Mouse (Mus musculus): ENCODE measurements at regions not wholly inside any gene's neighbourhood (a gene's known extent, or its start where the extent isn't known, plus 50 kb on each side); places are given as distances from the start of the nearest gene placed in this dataset.

- DNase-seq (ENCODE audit: low spot score) (no peak), ATAC-seq (ENCODE audit: low FRiP score) (no peak)
- Histone ChIP-seq H3K27me3 (ENCODE audit: insufficient read depth, low read length) (no peaks in the 10 kb centered on the region), H3K4me2 (ENCODE audit: low read depth, low read length, poor library complexity, severe bottlenecking) (no peak overlapping the region), H3K36me3 (ENCODE audit: insufficient read depth, low read length) (no peaks in the 10 kb centered on the region), H3K27ac (ENCODE audit: low read depth, low read length) (no peak overlapping the region), H3K4me3 (ENCODE audit: low read depth, low read length) (no peak overlapping the region), H3K4me1 (ENCODE audit: insufficient read depth, low read length) (no peaks in the 10 kb centered on the region; the same call in 1 of the 2 replicates), H3K9me3 (ENCODE audit: low read length) (no peaks in the 10 kb centered on the region), H3K9ac (replicated peaks; ENCODE audit: low read length, poor library complexity, severe bottlenecking) (no peak overlapping the region)
- TF ChIP-seq CTCF (IDR thresholded peaks at IDR 0.05): no peak
- WGBS: 82% methylated on average over 2 of the region's 2 CpGs
Observed at GRCm38 (mm10) chr6:52478624-52479023, 161.6 kb downstream of the Hibadh start.

DNA sequence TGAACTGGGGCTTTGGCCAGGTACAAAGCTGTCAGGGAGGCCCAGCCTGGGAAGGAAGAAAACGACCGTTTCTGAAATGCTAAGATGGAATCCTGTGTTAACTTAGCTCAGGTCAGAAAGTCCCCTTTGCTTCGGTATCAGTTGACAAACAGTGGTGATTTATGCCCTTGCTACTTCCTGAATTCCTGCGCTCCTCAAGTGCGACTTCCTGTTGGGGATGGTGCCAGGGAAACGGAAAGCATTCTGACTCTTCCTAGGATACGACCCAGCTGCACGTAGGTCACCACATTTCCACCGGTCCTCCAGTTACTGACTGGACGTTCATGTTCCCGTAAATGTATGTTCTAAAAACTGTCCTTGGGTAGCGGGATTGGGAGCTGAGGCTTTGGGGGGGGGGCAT lies 161.0 kb downstream of the Hibadh start:
- Histone ChIP-seq H3K4me2 (ENCODE audit: low read depth, low read length, poor library complexity, severe bottlenecking) (no peak overlapping the region), H3K9ac (replicated peaks; ENCODE audit: low read length, poor library complexity, severe bottlenecking) (no peak overlapping the region), H3K27me3 (ENCODE audit: insufficient read depth, low read length) (no peaks in the 10 kb centered on the region), H3K36me3 (ENCODE audit: insufficient read depth, low read length) (no peaks in the 10 kb centered on the region), H3K27ac (ENCODE audit: low read depth, low read length) (no peak overlapping the region), H3K9me3 (ENCODE audit: low read length) (no peaks in the 10 kb centered on the region), H3K4me1 (ENCODE audit: insufficient read depth, low read length) (no peaks in the 10 kb centered on the region), H3K4me3 (ENCODE audit: low read depth, low read length) (no peak overlapping the region)
- no peak for TF ChIP-seq CTCF (IDR thresholded peaks at IDR 0.05)
- WGBS: 88% methylated on average over 12 of the region's 12 CpGs
- DNase-seq (ENCODE audit: low spot score) (no peak), ATAC-seq (ENCODE audit: low FRiP score) (no peak)

DNA sequence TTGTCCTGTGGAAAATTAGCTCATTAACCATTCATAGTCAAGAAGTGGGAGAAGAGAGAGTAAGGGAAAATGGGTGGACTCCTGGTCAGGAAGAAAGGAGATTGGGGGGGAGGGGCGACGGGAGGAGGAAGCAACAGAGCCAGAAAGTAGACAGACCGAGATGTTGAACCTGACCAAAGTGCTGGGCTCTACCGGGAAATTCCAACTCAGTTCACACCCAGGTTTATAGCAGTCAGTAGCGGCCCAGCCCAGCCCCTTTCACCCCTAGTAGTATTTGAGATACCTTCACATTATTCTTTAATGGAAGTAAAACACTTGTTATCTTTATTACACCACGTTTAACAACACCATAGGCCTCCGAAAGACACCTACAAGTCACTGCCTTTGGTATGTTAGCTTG lies 158.2 kb downstream of the Hibadh start:
- Histone ChIP-seq H3K36me3 (ENCODE audit: insufficient read depth, low read length) (no peaks in the 10 kb centered on the region), H3K4me1 (ENCODE audit: insufficient read depth, low read length) (no peaks in the 10 kb centered on the region), H3K9ac (replicated peaks; ENCODE audit: low read length, poor library complexity, severe bottlenecking) (no peak overlapping the region), H3K4me3 (ENCODE audit: low read depth, low read length) (no peak overlapping the region), H3K9me3 (ENCODE audit: low read length) (no peaks in the 10 kb centered on the region), H3K4me2 (ENCODE audit: low read depth, low read length, poor library complexity, severe bottlenecking) (no peak overlapping the region), H3K27ac (ENCODE audit: low read depth, low read length) (no peak overlapping the region), H3K27me3 (ENCODE audit: insufficient read depth, low read length) (no peaks in the 10 kb centered on the region)
- no peak for TF ChIP-seq CTCF (IDR thresholded peaks at IDR 0.05)
- no peak for DNase-seq (ENCODE audit: low spot score)
- 89% methylated on average over 7 of the region's 7 CpGs for WGBS
- ATAC-seq (ENCODE audit: low FRiP score): no peak

GRCm38 (mm10) chr6:52486146-52486545 lies 154.0 kb downstream of the Hibadh start:
- no peak overlapping the region for H3K9ac ChIP-seq (replicated peaks; ENCODE audit: low read length, poor library complexity, severe bottlenecking)
- no peak overlapping the region for H3K4me2 ChIP-seq (ENCODE audit: low read depth, low read length, poor library complexity, severe bottlenecking)
- no peak for TF ChIP-seq CTCF (IDR thresholded peaks at IDR 0.05)
- ATAC-seq (ENCODE audit: low FRiP score): no peak
- no peak for DNase-seq (ENCODE audit: low spot score)
- no peaks in the 10 kb centered on the region for H3K9me3 ChIP-seq (ENCODE audit: low read length)
- H3K4me1 ChIP-seq (ENCODE audit: insufficient read depth, low read length): no peaks in the 10 kb centered on the region
- no peak overlapping the region for H3K4me3 ChIP-seq (ENCODE audit: low read depth, low read length)
- 64% methylated on average over 9 of the region's 9 CpGs for WGBS
- no peaks in the 10 kb centered on the region for H3K27me3 ChIP-seq (ENCODE audit: insufficient read depth, low read length)
- H3K27ac ChIP-seq (ENCODE audit: low read depth, low read length): no peak overlapping the region
- H3K36me3 ChIP-seq (ENCODE audit: insufficient read depth, low read length): no peaks in the 10 kb centered on the region

GRCm38 (mm10) chr6:52486655-52487054 lies 153.5 kb downstream of the Hibadh start:
- 81% methylated on average over 4 of the region's 4 CpGs for WGBS
- ATAC-seq (ENCODE audit: low FRiP score): no peak
- no peaks in the 10 kb centered on the region for H3K27me3 ChIP-seq (ENCODE audit: insufficient read depth, low read length)

GRCm38 (mm10) chr6:52487861-52488260 lies 152.3 kb downstream of the Hibadh start:
- DNase-seq (ENCODE audit: low spot score) (no peak), ATAC-seq (ENCODE audit: low FRiP score) (no peak)
- WGBS: 87% methylated on average over 5 of the region's 5 CpGs
- Histone ChIP-seq H3K9me3 (ENCODE audit: low read length) (no peaks in the 10 kb centered on the region), H3K4me1 (ENCODE audit: insufficient read depth, low read length) (no peaks in the 10 kb centered on the region), H3K36me3 (ENCODE audit: insufficient read depth, low read length) (no peaks in the 10 kb centered on the region), H3K27ac (ENCODE audit: low read depth, low read length) (no peak overlapping the region), H3K4me3 (ENCODE audit: low read depth, low read length) (no peak overlapping the region), H3K27me3 (ENCODE audit: insufficient read depth, low read length) (no peaks in the 10 kb centered on the region), H3K4me2 (ENCODE audit: low read depth, low read length, poor library complexity, severe bottlenecking) (no peak overlapping the region), H3K9ac (replicated peaks; ENCODE audit: low read length, poor library complexity, severe bottlenecking) (no peak overlapping the region)
- no peak for TF ChIP-seq CTCF (IDR thresholded peaks at IDR 0.05)

More at GRCm38 (mm10) chr6:52486655-52487054, 153.5 kb downstream of the Hibadh start:
- no peak for DNase-seq (ENCODE audit: low spot score)
- Histone ChIP-seq H3K4me2 (ENCODE audit: low read depth, low read length, poor library complexity, severe bottlenecking) (no peak overlapping the region), H3K36me3 (ENCODE audit: insufficient read depth, low read length) (no peaks in the 10 kb centered on the region), H3K27ac (ENCODE audit: low read depth, low read length) (no peak overlapping the region), H3K4me3 (ENCODE audit: low read depth, low read length) (no peak overlapping the region), H3K4me1 (ENCODE audit: insufficient read depth, low read length) (no peaks in the 10 kb centered on the region), H3K9me3 (ENCODE audit: low read length) (no peaks in the 10 kb centered on the region), H3K9ac (replicated peaks; ENCODE audit: low read length, poor library complexity, severe bottlenecking) (no peak overlapping the region)
- TF ChIP-seq CTCF (IDR thresholded peaks at IDR 0.05): no peak
